Comparison of ENCODE assay signal across 22 mouse cellular contexts in genomic region chr11:58026860-58027259, GRCm38 (mm10). TPM values are rescaled to one million over a fixed set of nuclear protein-coding genes. Genes with fewer than 3 reads are reported as not detected.
DNase-seq lines count a peak whose midpoint lies in the region; ATAC-seq and TF ChIP-seq lines count a peak whose summit lies in the region.
"Had no signal": no experiment of that assay in that cellular context is flagged by ENCODE, and none has a peak within 500 bp of the region (broad histone marks: within the 10 kb centered on the region; RNA-seq: fewer than 3 reads in every experiment).

No protein-coding gene starts in this region.

- no peak for TF ChIP-seq CTCF in gastrocnemius, adult 2 months (IDR thresholded peaks at IDR 0.05)
- no peak for TF ChIP-seq CTCF in lung, embryonic 14.5 days (IDR thresholded peaks at IDR 0.05; ENCODE audit: low read depth)
- TF ChIP-seq CTCF in stomach, postnatal 0 days (IDR thresholded peaks at IDR 0.05; ENCODE audit: low read depth), result no peak

- no peak overlapping the region for H3K4me3 ChIP-seq in gastrocnemius, adult 2 months
- no peak overlapping the region for H3K4me3 ChIP-seq in lung, embryonic 14.5 days (ENCODE audit: low read depth, low read length)
- no peak overlapping the region for H3K4me3 ChIP-seq in stomach, postnatal 0 days (ENCODE audit: low read depth, low read length)
- H3K4me3 ChIP-seq in hindbrain, embryonic 10.5 days, result no peak overlapping the region
- H3K4me3 ChIP-seq: embryonic facial prominence, embryonic 10.5 days; forebrain, embryonic 13.5 days; heart, embryonic 10.5 days; hindbrain, embryonic 13.5 days had no signal

- intact Hi-C loops in gastrocnemius, adult 2 months (cut with DNase I), result no loop called here

- no peaks in the 10 kb centered on the region for H3K9me3 ChIP-seq in lung, embryonic 14.5 days (ENCODE audit: low read depth, low read length)
- no peaks in the 10 kb centered on the region for H3K9me3 ChIP-seq in stomach, postnatal 0 days (ENCODE audit: control insufficient read depth, low read length)
- no peaks in the 10 kb centered on the region for H3K9me3 ChIP-seq in hindbrain, embryonic 10.5 days
- H3K9me3 ChIP-seq: embryonic facial prominence, embryonic 10.5 days; forebrain, embryonic 13.5 days; heart, embryonic 10.5 days; hindbrain, embryonic 13.5 days had no signal

- no peaks in the 10 kb centered on the region for H3K27me3 ChIP-seq in lung, embryonic 14.5 days (ENCODE audit: insufficient read depth, low read length)
- no peaks in the 10 kb centered on the region for H3K27me3 ChIP-seq in stomach, postnatal 0 days (ENCODE audit: control insufficient read depth, insufficient read depth, low read length)
- no peaks in the 10 kb centered on the region for H3K27me3 ChIP-seq in hindbrain, embryonic 10.5 days (ENCODE audit: insufficient read depth, poor library complexity, severe bottlenecking)
- H3K27me3 ChIP-seq: forebrain, embryonic 13.5 days; hindbrain, embryonic 13.5 days; Patski had no signal

- peaks cover 14% of the 10 kb centered on the region; the same call in 1 of the 2 replicates for H3K4me1 ChIP-seq in lung, embryonic 14.5 days (ENCODE audit: insufficient read depth)
- peaks cover 9% of the 10 kb centered on the region; the same call in 1 of the 2 replicates for H3K4me1 ChIP-seq in stomach, postnatal 0 days (replicated peaks; ENCODE audit: control insufficient read depth, insufficient read depth)
- H3K4me1 ChIP-seq in hindbrain, embryonic 10.5 days (replicated peaks), result peaks cover 32% of the 10 kb centered on the region
- H3K4me1 ChIP-seq: forebrain, embryonic 13.5 days had no signal

- TF ChIP-seq EP300 in stomach, postnatal 0 days (optimal IDR thresholded peaks at IDR 0.05), result no peak

- WGBS in lung, embryonic 14.5 days, result 65% methylated on average over 1 of the region's 1 CpGs
- 38% methylated on average over 1 of the region's 1 CpGs for WGBS in stomach, postnatal 0 days
- 71% methylated on average over 1 of the region's 1 CpGs for WGBS in hindbrain, embryonic 10.5 days

- no peak for DNase-seq in gastrocnemius, adult 2 months
- no peak for DNase-seq in gastrocnemius, postnatal 25 days
- DNase-seq in lung, embryonic 14.5 days, result no peak
- DNase-seq in lung, postnatal 4 days, result no peak
- peak; percentile 26 for DNase-seq in lung, postnatal 25 days (ENCODE audit: low spot score)
- DNase-seq in lung, postnatal 36 days, result no peak
- DNase-seq in stomach, postnatal 0 days (ENCODE audit: low spot score), result peak; percentile 46
- no peak for DNase-seq in hindbrain, embryonic 10.5 days (ENCODE audit: low spot score)
- DNase-seq: adrenal gland, postnatal 14 days; cerebellum, adult 11-12 months; cerebellum, adult 9-11 months; forebrain, postnatal 0 days; gastrocnemius, postnatal 36 days; heart, adult 11 months; heart, postnatal 10 days; heart, postnatal 4 days had no signal

- H3K9ac ChIP-seq in lung, embryonic 14.5 days, result no peak overlapping the region
- H3K9ac ChIP-seq in stomach, postnatal 0 days (ENCODE audit: low read length), result no peak overlapping the region
- H3K9ac ChIP-seq: forebrain, embryonic 13.5 days; forebrain, postnatal 0 days; hindbrain, embryonic 13.5 days had no signal

- peak overlapping the region; percentile 36; the same call in 1 of the 2 replicates for H3K27ac ChIP-seq in gastrocnemius, adult 2 months
- peak overlapping the region; percentile 10; the same call in 1 of the 2 replicates for H3K27ac ChIP-seq in lung, embryonic 14.5 days (ENCODE audit: low read depth)
- H3K27ac ChIP-seq in stomach, postnatal 0 days (replicated peaks), result peak overlapping the region; percentile 72
- no peak overlapping the region for H3K27ac ChIP-seq in hindbrain, embryonic 10.5 days
- H3K27ac ChIP-seq: embryonic facial prominence, embryonic 10.5 days; forebrain, embryonic 13.5 days; heart, embryonic 10.5 days; hindbrain, embryonic 13.5 days had no signal

- no peaks in the 10 kb centered on the region for H3K36me3 ChIP-seq in lung, embryonic 14.5 days (ENCODE audit: insufficient read depth)
- no peaks in the 10 kb centered on the region for H3K36me3 ChIP-seq in stomach, postnatal 0 days (ENCODE audit: control insufficient read depth, insufficient read depth, low read length)
- H3K36me3 ChIP-seq in hindbrain, embryonic 10.5 days, result 0 out of 2 replicates have a peak, but pooled peaks cover 5% of the 10 kb centered on the region
- H3K36me3 ChIP-seq: hindbrain, embryonic 13.5 days had no signal

- H3K4me2 ChIP-seq in lung, embryonic 14.5 days, result no peak overlapping the region
- no peak overlapping the region for H3K4me2 ChIP-seq in stomach, postnatal 0 days (replicated peaks; ENCODE audit: low read depth)
- H3K4me2 ChIP-seq: forebrain, embryonic 13.5 days; hindbrain, embryonic 13.5 days had no signal

- no peak for ATAC-seq in lung, embryonic 14.5 days (ENCODE audit: insufficient read depth)
- peak; percentile 75 for ATAC-seq in stomach, postnatal 0 days (ENCODE audit: low FRiP score, low TSS enrichment)
- ATAC-seq: activated CD4-positive, CD25-positive, alpha-beta regulatory T cell, adult 4 months; forebrain, embryonic 13.5 days; forebrain, postnatal 0 days; Patski had no signal

RNA-seq across cellular contexts. Expression of gene Larp1, which starts 18.0 kb away (rescaled TPM):
- 10 to 100 TPM; 90.4 to 98.4 TPM for total RNA-seq in gastrocnemius, adult 2 months (2021)
- total RNA-seq in gastrocnemius, postnatal 25 days (2021), result 10 to 100 TPM; 69.1 to 85.8 TPM
- polyA plus RNA-seq in lung, embryonic 14.5 days (2014; fragmentation: Nextera tagmentation; extraction: Ambion mirVana), result 24.7 and 26.9 TPM in 2 replicates
- 11.6 and 12.8 TPM in 2 replicates for polyA plus RNA-seq in stomach, postnatal 0 days (2015; fragmentation: Nextera tagmentation; extraction: Ambion mirVana)
- polyA plus RNA-seq in hindbrain, embryonic 10.5 days (2016; fragmentation: Nextera tagmentation; extraction: Ambion mirVana), result 14.0 and 15.6 TPM in 2 replicates

Comparison
In these comparisons a context has a peak if more than half of its experiments do, and no peak if none do; other contexts are left out.
1. DNase-seq: peak in lung, postnatal 25 days (single experiment) and stomach, postnatal 0 days (single experiment); none in gastrocnemius, adult 2 months (single experiment), gastrocnemius, postnatal 25 days (single experiment), lung, embryonic 14.5 days (single experiment), lung, postnatal 4 days (0 of 2), lung, postnatal 36 days (single experiment) and hindbrain, embryonic 10.5 days (single experiment).